Mouse (Mus musculus) brain, adult 2 months (tissue): ENCODE data around the gene Wdr90.
A peak's percentile ranks its signal among the peaks of the same experiment; 100 is the strongest.

Experiments
- DNase-seq: peaks from one replicate; pipeline ENCODE4 v3.0.0; 2011; ENCODE audit warnings: low read depth, low spot score

Gene Wdr90

DNA sequence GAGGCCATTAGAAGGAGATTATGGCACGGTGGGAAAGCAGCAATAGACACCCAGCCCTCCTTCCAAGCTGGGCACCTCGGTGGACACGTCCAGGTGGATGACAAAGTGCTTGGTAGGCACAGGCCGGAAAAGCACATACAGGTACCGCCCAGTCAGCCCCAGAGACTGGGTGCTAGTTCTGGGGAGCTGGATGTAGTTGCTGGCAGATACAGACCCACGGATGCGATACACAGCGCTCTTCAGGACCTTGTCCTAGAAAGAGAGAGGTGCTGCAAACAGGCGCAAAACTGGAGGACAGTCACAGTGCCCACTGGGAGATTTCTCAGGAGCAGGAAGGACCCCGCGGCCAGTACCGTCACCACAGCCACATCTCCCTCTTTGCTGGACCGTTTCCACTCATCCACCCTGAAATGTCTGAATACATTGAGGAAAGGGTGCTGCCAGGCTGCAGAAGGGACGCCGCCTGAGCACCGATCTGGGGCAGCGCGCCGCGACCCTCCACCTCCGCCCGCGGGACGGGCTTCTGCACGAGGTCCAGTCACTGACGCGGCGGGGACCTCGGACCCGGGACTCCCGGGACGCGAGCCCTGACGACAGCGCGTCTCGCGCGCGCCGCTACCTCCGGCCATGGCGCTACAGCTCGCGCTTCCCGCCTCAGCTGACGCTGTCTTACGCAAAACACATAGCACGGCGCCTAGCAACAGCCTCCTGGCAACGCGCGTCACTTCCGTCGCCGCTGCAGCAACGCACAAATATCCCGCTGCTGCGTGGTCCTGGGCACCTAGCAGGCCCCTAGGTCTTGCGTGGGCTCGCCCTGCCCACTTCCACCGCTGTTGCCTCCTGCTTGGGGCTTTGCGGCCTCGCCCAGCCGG, at the start of gene Wdr90:
Gene Wdr90, minus strand, starts transcription at position 670 of the 872 bp plus-strand sequence.
- peak; percentile 99 for DNase-seq

DNA sequence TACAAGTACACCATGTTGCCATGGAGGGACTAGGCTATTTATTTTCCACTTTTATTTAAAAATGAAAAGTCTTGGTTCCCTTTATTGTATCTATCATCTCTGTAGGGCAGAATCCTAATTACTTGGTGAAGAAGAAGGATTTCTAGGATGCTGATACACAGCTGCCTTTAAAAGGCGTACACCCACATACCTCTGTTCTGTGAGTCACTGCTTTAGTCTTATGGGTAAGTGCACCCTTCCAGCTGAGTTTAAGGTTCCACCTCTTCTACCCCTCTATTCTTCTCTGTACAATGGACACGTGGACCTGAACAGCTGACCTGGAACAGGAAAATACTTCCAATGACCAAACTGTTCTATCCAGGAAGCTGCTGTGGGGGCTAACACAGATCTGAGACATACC, 46.3 kb upstream of the Wdr90 start:
- peak; percentile 65 for DNase-seq

DNA sequence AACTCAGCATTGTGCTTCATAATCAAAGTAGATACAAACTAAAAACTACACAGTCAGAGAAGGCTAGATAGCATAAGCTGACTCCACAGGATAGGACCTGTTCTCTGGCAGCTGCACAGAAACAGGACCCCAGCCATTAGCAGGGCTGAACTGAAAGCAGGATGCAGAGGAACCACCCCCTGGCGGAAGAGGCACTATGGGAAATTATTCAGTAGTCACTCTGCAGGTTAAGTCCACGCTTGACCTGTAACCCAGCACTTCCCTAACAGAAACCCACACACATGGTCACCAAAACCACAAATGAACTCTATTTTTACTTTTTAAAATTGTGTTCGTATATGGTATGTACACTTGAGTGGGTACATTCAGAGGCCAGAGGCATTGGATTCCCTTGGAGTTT, 41.8 kb upstream of the Wdr90 start:
- no peak for DNase-seq

- DNase-seq = no peak
These were observed 38.9 kb upstream of the Wdr90 start for GRCm38 (mm10) chr17:25900193-25900592.

GRCm38 (mm10) chr17:25895891-25896290, 34.6 kb upstream of the Wdr90 start:
- no peak for DNase-seq

DNA sequence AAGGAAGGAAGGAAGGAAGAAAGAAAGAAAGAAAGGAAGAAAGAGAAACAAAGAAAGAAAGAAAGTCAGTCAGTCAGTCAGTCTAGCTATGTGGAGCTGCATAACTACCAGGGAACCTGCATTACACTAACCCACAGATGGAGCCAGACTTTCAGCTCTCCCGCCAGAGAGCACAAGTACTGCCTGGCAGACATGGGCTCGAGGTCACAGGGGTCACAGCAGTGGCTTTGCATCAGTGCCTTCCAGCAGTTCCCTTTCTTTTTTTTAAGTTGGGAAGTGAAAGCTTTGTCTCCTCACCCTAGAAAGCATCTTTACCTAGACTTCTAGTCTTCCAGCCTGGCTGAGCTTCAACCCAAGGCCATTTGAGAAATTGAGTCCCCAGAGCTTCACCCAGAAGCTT, 34.1 kb upstream of the Wdr90 start:
- peak; percentile 51 for DNase-seq

DNA sequence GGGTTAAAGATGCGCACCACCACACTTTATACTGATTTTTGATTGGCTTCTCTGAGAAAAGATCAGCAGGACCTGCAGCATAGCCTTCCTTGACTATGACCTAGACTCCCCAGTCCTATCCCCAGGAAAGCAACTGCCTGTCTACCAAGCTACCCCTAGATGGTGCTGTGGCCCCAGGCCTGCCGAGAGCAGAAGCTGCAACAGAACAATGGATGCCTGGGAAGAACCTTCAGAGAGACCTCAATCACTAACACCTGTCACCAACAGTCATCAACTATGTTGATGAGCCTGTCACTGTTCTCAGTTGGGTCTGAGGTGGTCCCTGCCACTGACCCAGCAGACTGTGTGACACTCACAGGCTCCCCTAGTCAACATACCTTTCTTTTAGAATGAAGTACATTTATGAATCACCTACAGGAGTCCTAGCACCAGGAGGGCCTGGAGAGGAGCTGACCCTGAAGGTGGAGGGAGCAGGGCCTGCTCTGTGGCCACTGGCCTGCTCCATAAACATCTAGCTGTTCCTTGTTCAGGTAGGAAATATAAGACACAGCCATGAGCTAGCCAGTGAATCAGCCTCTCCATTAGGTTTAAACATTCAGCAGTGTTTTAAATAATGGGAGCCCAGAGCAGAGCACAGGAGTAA, 32.8 kb upstream of the Wdr90 start:
- peak; percentile 91 for DNase-seq

- DNase-seq = peak; percentile 74
These were observed 27.5 kb upstream of the Wdr90 start for GRCm38 (mm10) chr17:25888837-25889236.

DNA sequence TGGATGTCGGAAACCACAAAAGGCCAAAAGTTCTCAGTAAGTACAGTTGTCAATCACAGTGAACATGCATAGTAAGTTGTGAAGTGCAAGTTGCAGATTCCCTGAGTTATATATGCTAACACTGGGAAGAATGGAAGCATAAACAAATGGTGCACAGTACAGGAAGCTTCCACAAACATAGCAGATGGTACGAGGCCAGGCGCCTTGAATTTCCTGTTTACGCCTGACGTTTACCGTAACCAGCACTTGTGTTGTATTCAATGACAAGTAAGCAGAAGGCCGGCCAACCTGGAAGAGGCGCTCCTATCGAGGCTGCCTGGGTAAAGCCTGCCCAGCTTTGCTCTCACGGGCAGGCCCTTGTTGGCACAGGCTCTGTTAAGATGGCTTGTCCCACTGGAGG, 26.2 kb upstream of the Wdr90 start:
- DNase-seq = no peak

GRCm38 (mm10) chr17:25886806-25887205, 25.5 kb upstream of the Wdr90 start:
- DNase-seq = no peak

DNA sequence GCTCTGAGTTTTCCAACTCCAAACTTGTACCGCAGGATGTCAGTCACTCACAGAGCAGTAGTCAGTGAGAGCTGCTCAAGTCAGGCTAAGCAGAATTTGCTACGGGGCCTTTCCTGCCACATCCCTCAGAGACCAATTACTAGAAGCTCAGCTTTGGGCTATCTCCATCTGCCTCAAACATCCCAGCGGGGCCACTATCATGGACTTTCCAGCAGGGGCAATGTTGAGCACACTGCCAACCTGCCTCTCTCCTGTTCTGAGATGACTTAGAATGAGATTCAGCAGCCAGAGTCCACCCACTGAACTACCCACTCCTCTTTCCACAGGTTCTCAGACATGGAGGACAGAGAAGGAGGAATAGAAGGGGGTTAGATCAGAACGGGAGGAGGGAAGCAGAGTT, 24.3 kb upstream of the Wdr90 start:
- peak; percentile 72 for DNase-seq

- DNase-seq = no peak
These were observed 22.5 kb upstream of the Wdr90 start for GRCm38 (mm10) chr17:25883824-25884223.

DNA sequence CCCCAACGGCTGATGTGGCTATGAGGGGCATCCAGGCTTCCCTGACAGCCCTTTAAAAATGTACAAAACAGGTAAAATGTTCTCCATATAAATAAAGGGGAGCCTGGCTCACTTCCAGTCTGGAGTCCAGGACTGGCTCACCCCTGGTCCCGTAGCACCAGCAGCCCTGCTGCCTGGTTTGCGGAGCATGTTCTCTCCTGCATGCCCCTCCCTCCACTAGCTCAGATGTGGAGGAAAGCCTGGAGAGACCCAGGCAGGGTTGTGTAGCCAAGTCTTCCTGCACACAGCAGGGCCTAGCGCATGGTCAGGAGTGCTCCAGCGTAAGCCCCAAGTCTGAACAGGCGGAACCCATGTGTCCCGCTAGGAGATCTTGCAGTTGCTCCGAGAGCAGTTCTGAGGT, 22.0 kb upstream of the Wdr90 start:
- no peak for DNase-seq

DNA sequence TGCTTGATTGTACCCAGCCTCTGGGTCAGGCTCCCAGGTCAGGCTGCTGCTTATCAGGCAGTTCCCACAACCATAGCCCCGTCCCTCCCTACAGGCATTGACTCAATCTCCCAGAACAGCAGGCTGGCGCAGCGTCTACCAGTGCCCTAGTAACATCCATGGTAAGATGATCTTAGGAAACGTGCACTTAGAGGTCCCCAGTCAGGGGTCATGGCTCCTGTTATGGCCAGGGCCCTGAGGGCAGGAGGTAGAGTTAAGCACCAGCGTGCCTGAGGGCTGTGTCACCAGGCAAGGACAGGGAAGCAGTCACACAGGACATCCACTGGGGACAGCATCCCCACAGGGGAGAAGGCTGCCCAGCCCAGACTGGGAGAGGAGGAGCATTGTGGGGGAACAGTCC, 21.0 kb upstream of the Wdr90 start:
- DNase-seq = no peak

GRCm38 (mm10) chr17:25881691-25882090, 20.4 kb upstream of the Wdr90 start:
- no peak for DNase-seq

DNA sequence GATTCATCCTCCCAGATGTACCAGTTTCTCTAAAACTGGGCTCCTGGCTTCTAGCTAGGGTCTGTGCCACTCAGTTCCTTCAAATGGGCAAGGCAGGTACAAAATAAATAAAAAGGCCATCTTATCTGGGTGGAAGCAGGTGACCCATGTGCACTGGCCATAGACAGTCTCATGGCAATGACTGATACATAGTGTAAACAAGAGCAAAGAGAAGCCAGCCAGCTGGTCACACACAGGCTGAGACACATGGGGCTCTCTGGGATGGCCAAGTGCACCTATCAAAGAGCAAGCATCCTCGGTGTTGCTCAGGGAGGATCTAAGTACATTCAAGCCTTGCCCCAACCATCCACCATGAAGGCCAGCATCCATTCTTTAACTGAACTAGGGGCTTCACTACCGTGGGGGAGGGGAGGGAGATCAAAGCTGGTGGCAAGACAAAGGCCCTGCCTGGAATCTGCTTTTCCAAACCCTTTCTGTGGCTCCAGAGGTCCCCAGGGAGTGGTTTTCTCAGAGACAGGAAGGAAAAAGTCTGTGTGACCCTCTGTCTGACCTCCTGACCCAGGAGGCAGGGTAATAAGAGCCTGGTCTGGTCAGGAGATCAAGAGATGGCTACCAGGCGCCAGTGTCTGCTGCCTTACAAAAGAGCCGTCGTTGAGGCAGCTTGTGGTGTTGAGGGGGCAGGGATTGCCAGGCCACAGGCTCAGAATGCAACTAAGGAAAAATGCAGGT, 19.8 kb upstream of the Wdr90 start:
- DNase-seq = no peak

DNA sequence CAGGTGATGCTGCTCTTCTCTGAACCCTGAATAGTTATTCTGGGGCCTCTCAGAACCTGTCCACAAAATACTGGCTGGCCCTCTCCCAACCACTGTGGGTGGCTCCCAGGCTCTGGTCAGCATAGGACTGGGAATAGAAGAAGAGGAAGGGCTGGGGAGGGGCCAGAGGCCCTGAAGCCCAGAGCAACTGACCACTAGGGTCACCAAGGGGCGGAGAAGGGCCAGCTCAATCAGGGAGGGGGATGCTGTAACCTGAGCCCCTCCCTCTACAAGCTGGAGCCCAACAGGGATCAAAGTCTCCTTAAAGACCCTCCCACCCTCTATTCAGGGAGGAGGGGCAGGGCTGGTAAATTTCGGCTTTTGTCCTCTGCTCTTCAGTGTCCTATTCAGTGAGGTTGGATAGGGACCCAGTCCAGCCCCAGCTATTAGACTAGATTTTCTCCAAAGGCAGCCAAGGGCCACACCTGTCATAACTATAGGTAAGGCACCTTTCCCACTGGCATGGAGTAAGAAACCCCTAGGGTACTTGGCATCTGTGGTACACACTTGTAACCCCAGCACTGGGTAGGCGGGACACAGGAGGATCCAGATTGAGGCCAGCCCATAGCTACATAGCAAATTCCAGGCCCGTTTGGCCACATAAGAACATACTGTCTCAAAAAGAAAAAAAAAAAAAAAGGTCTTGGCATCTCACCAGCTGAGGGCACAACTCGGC, 19.1 kb upstream of the Wdr90 start, which contains the start of gene Wfikkn1:
Gene Wfikkn1, minus strand, starts transcription at position 663 of the 715 bp plus-strand sequence.
- peak; percentile 48 for DNase-seq

GRCm38 (mm10) chr17:25879750-25880149, 18.4 kb upstream of the Wdr90 start:
- no peak for DNase-seq

DNA sequence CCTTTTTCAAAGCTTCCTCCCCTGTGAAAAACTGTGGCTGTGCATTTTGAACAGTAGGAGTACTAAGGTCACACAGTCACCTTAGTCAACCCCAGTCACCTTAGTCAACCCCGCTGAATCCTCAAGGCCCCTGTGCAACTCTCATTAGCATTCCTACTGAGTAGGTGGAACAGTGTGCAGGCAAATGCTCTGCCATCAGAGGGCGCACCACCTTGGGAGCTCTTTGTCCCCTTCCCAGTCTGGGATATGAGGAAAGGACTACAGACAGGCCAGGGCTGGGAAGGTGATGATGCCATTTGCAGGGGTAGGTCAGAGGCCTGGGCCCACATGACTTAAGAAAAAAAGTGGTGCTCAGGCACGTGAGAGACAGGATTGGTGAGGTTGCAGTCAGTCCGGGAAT, 18.0 kb upstream of the Wdr90 start:
- peak; percentile 65 for DNase-seq

GRCm38 (mm10) chr17:25878611-25879180, 17.4 kb upstream of the Wdr90 start:
- no peak for DNase-seq
